Mouse (Mus musculus): ENCODE data around the gene Sytl2. TPM values are rescaled to one million over a fixed set of nuclear protein-coding genes. Genes with fewer than 3 reads are reported as not detected.

Sytl2 gene
- total and polyA plus RNA-seq, 3 experiments: not detected

GRCm38 (mm10) chr7:90442070-90442469 lies 140.0 kb downstream of the Sytl2 start:
- TF ChIP-seq HCFC1 (IDR thresholded peaks at IDR 0.05; ENCODE audit: low read depth, low read length) (no peak), TAL1 (IDR thresholded peaks at IDR 0.05; ENCODE audit: low read length) (no peak), SIN3A (IDR thresholded peaks at IDR 0.05; ENCODE audit: low read length) (no peak), ZMIZ1 (IDR thresholded peaks at IDR 0.05; ENCODE audit: low read depth, low read length) (no peak), GABPA (IDR thresholded peaks at IDR 0.05; ENCODE audit: low read depth, low read length) (no peak), RAD21 (IDR thresholded peaks at IDR 0.05; ENCODE audit: low read depth, low read length) (no peak), USF2 (IDR thresholded peaks at IDR 0.05; ENCODE audit: borderline replicate concordance in 1 of 2, insufficient read depth in 1 of 2, low read depth in 1 of 2, low read length in 2 of 2) (no peak), ZNF384 (IDR thresholded peaks at IDR 0.05; ENCODE audit: low read depth, low read length) (no peak), MXI1 (IDR thresholded peaks at IDR 0.05; ENCODE audit: low read depth, low read length) (no peak), SMC3 (IDR thresholded peaks at IDR 0.05; ENCODE audit: low read depth, low read length) (no peak), MYC (IDR thresholded peaks at IDR 0.05; ENCODE audit: low read depth, low read length) (no peak), NRF1 (IDR thresholded peaks at IDR 0.05; ENCODE audit: insufficient read depth, low read depth, low read length, poor library complexity, severe bottlenecking) (no peak)
- Histone ChIP-seq H3K36me3 (ENCODE audit: control insufficient read depth in 1 of 2, insufficient read depth in 2 of 2, low read length in 2 of 2) (peaks cover 10 to 12% of the 10 kb centered on the region in 2 experiments), H3K9ac (ENCODE audit: control insufficient read depth, low read depth, low read length, poor library complexity, severe bottlenecking) (peak overlapping the region; percentile 76), H3K27ac (ENCODE audit: control insufficient read depth, low read depth, low read length) (peak overlapping the region; percentile 81), H3K79me2 (ENCODE audit: control insufficient read depth, insufficient read depth, low read length, poor library complexity) (peaks cover 28% of the 10 kb centered on the region), H3K4me3 (ENCODE audit: control insufficient read depth in 1 of 2, insufficient read depth in 1 of 2, low read depth in 2 of 2, low read length in 2 of 2) (peak overlapping the region; percentile 55 to 57), H3K9me3 (replicated peaks; ENCODE audit: insufficient read depth, low read length) (no peaks in the 10 kb centered on the region), H3K27me3 (ENCODE audit: control insufficient read depth in 1 of 2, insufficient read depth in 2 of 2, low read length in 2 of 2) (no peaks in the 10 kb centered on the region), H3K4me1 (ENCODE audit: control insufficient read depth in 1 of 2, insufficient read depth in 2 of 2, low read length in 2 of 2) (peaks cover 4 to 5% of the 10 kb centered on the region in 2 experiments; a peak in 3 of 4 replicates)
- DNase-seq (ENCODE audit: low read depth, low spot score): no peak

- DNase-seq (ENCODE audit: low read depth, low spot score): peak; percentile 97
- peaks cover 4 to 5% of the 10 kb centered on the region in 2 experiments; a peak in 3 of 4 replicates for H3K4me1 ChIP-seq (ENCODE audit: control insufficient read depth in 1 of 2, insufficient read depth in 2 of 2, low read length in 2 of 2)
- H3K9ac ChIP-seq (ENCODE audit: control insufficient read depth, low read depth, low read length, poor library complexity, severe bottlenecking): peak within 1 kb of the TSS; percentile 99
- peaks cover 16% of the 10 kb centered on the region in 2 experiments for H3K36me3 ChIP-seq (ENCODE audit: control insufficient read depth in 1 of 2, insufficient read depth in 2 of 2, low read length in 2 of 2)
- no peaks in the 10 kb centered on the region for H3K9me3 ChIP-seq (replicated peaks; ENCODE audit: insufficient read depth, low read length)
- peaks cover 32% of the 10 kb centered on the region for H3K79me2 ChIP-seq (ENCODE audit: control insufficient read depth, insufficient read depth, low read length, poor library complexity)
- H3K27ac ChIP-seq (ENCODE audit: control insufficient read depth, low read depth, low read length): peak within 1 kb of the TSS; percentile 81
- peak within 1 kb of the TSS; percentile 95 to 100 for H3K4me3 ChIP-seq (ENCODE audit: control insufficient read depth in 1 of 2, insufficient read depth in 1 of 2, low read depth in 2 of 2, low read length in 2 of 2)
- no peaks in the 10 kb centered on the region for H3K27me3 ChIP-seq (ENCODE audit: control insufficient read depth in 1 of 2, insufficient read depth in 2 of 2, low read length in 2 of 2)
- TF ChIP-seq ETS1 (IDR thresholded peaks at IDR 0.05; ENCODE audit: low read depth, low read length) (peak; percentile 71; the same call in 1 of the 2 replicates), NELFE (IDR thresholded peaks at IDR 0.05; ENCODE audit: low read depth, low read length) (peak; percentile 92), USF1 (IDR thresholded peaks at IDR 0.05; ENCODE audit: low read depth, low read length) (no peak), MAFK (IDR thresholded peaks at IDR 0.05; ENCODE audit: borderline replicate concordance, low read depth, low read length) (no peak), CHD2 (IDR thresholded peaks at IDR 0.05; ENCODE audit: low read length) (peak; percentile 99), HCFC1 (IDR thresholded peaks at IDR 0.05; ENCODE audit: low read depth, low read length) (peak; percentile 82), POLR2AphosphoS5 (IDR thresholded peaks at IDR 0.05; ENCODE audit: borderline replicate concordance, low read depth, low read length) (no peak), UBTF (IDR thresholded peaks at IDR 0.05; ENCODE audit: borderline replicate concordance, insufficient read depth, low read depth, low read length) (0 out of 2 replicates have a peak, but pooled peaks have one; percentile 11), POLR2AphosphoS2 (IDR thresholded peaks at IDR 0.05; ENCODE audit: low read length) (peak; percentile 81), TBP (IDR thresholded peaks at IDR 0.05; ENCODE audit: low read depth, low read length) (peak; percentile 92), ELF1 (IDR thresholded peaks at IDR 0.05; ENCODE audit: low read depth, low read length) (0 out of 2 replicates have a peak, but pooled peaks have one; percentile 38), MAX (IDR thresholded peaks at IDR 0.05; ENCODE audit: low read length) (no peak), JUND (IDR thresholded peaks at IDR 0.05; ENCODE audit: low read depth, low read length) (no peak), ZC3H11A (IDR thresholded peaks at IDR 0.05; ENCODE audit: low read depth, low read length) (no peak), POLR2A (IDR thresholded peaks at IDR 0.05; ENCODE audit: control insufficient read depth in 1 of 2, insufficient read depth in 1 of 2, low read depth in 1 of 2, low read length in 2 of 2, poor library complexity in 1 of 2) (peak; percentile 89 to 95), BHLHE40 (IDR thresholded peaks at IDR 0.05; ENCODE audit: borderline replicate concordance, low read depth, low read length) (no peak), SMC3 (IDR thresholded peaks at IDR 0.05; ENCODE audit: low read depth, low read length) (no peak), TCF12 (IDR thresholded peaks at IDR 0.05; ENCODE audit: low read depth, low read length) (peak; percentile 67), ZMIZ1 (IDR thresholded peaks at IDR 0.05; ENCODE audit: low read depth, low read length) (no peak; the same call in 1 of the 2 replicates), RCOR1 (IDR thresholded peaks at IDR 0.05; ENCODE audit: low read depth, low read length) (no peak), EP300 (IDR thresholded peaks at IDR 0.05; ENCODE audit: low read depth in 1 of 2, low read length in 2 of 2) (no peak), MXI1 (IDR thresholded peaks at IDR 0.05; ENCODE audit: low read depth, low read length) (peak; percentile 33; the same call in 1 of the 2 replicates), SIN3A (IDR thresholded peaks at IDR 0.05; ENCODE audit: low read length) (peak; percentile 81; the same call in 1 of the 2 replicates)
Measured at GRCm38 (mm10) chr7:90442518-90443080, 140.5 kb downstream of the Sytl2 start, which contains the start of gene Crebzf. Gene Crebzf (plus strand): TSS chr7:90442729.
